Mouse (Mus musculus): ENCODE data around the gene Hddc3.
"Not testable (repeated sequence)": the region's sequence is repeated elsewhere in the genome, so short reads cannot be mapped to it uniquely, and the experiment has no call there.

The Hddc3 gene

GRCm38 (mm10) chr7:80342858-80343257, at the start of gene Hddc3:
Gene Hddc3, plus strand, starts transcription at chr7:80343104.
- peak; percentile 53 for ATAC-seq (ENCODE audit: low TSS enrichment)

- ATAC-seq (ENCODE audit: low TSS enrichment) = peak; percentile 99
Measured at GRCm38 (mm10) chr7:80294062-80294763, 48.7 kb upstream of the Hddc3 start, which contains the start of gene Prc1. Gene Prc1, plus strand, starts transcription at chr7:80294450.

GRCm38 (mm10) chr7:80294764-80295648, 47.9 kb upstream of the Hddc3 start:
- peak; percentile 24; the same call in 1 of the 2 replicates for ATAC-seq (ENCODE audit: low TSS enrichment)

GRCm38 (mm10) chr7:80296462-80296861, 46.4 kb upstream of the Hddc3 start:
- no peak for ATAC-seq (ENCODE audit: low TSS enrichment)

GRCm38 (mm10) chr7:80297041-80297440, 45.9 kb upstream of the Hddc3 start:
- no peak for ATAC-seq (ENCODE audit: low TSS enrichment)

GRCm38 (mm10) chr7:80298754-80299153, 44.1 kb upstream of the Hddc3 start:
- ATAC-seq (ENCODE audit: low TSS enrichment) = no peak

GRCm38 (mm10) chr7:80299568-80299967, 43.3 kb upstream of the Hddc3 start:
- ATAC-seq (ENCODE audit: low TSS enrichment) = no peak

- no peak for ATAC-seq (ENCODE audit: low TSS enrichment)
Measured at GRCm38 (mm10) chr7:80301522-80301921, 41.4 kb upstream of the Hddc3 start.

- ATAC-seq (ENCODE audit: low TSS enrichment) = no peak
Measured at GRCm38 (mm10) chr7:80307766-80308165, 35.1 kb upstream of the Hddc3 start.

GRCm38 (mm10) chr7:80310771-80311170, 32.1 kb upstream of the Hddc3 start:
- ATAC-seq (ENCODE audit: low TSS enrichment) = no peak

GRCm38 (mm10) chr7:80315733-80316132, 27.2 kb upstream of the Hddc3 start:
- ATAC-seq (ENCODE audit: low TSS enrichment) = no peak

- ATAC-seq (ENCODE audit: low TSS enrichment) = no peak
Measured at GRCm38 (mm10) chr7:80317439-80318115, 25.3 kb upstream of the Hddc3 start.

- 0 out of 2 replicates have a peak, but pooled peaks have one; percentile 14 for ATAC-seq (ENCODE audit: low TSS enrichment)
Measured at GRCm38 (mm10) chr7:80318670-80319069, 24.2 kb upstream of the Hddc3 start.

- ATAC-seq (ENCODE audit: low TSS enrichment) = no peak
Measured at GRCm38 (mm10) chr7:80319846-80320496, 22.9 kb upstream of the Hddc3 start.

- no peak for ATAC-seq (ENCODE audit: low TSS enrichment)
Measured at GRCm38 (mm10) chr7:80323336-80323735, 19.6 kb upstream of the Hddc3 start.

GRCm38 (mm10) chr7:80324043-80324815, 18.7 kb upstream of the Hddc3 start, which contains the start of gene Rccd1:
Gene Rccd1, minus strand, starts transcription at chr7:80324454.
- ATAC-seq (ENCODE audit: low TSS enrichment) = peak; percentile 97

GRCm38 (mm10) chr7:80324816-80325119, 18.1 kb upstream of the Hddc3 start:
- not testable (repeated sequence) for ATAC-seq (ENCODE audit: low TSS enrichment)

GRCm38 (mm10) chr7:80325292-80325868, 17.5 kb upstream of the Hddc3 start:
- ATAC-seq (ENCODE audit: low TSS enrichment) = no peak

- ATAC-seq (ENCODE audit: low TSS enrichment) = no peak
Measured at GRCm38 (mm10) chr7:80326076-80326475, 16.8 kb upstream of the Hddc3 start.

GRCm38 (mm10) chr7:80330278-80330677, 12.6 kb upstream of the Hddc3 start:
- no peak for ATAC-seq (ENCODE audit: low TSS enrichment)

GRCm38 (mm10) chr7:80331433-80331832, 11.5 kb upstream of the Hddc3 start:
- no peak for ATAC-seq (ENCODE audit: low TSS enrichment)

All from frontal cortex, adult (tissue).